8 mouse cellular contexts compared by ENCODE assay signal in genomic region chr1:52630248-52630936, GRCm38 (mm10). TPM values are rescaled to one million over a fixed set of nuclear protein-coding genes. Genes with fewer than 3 reads are reported as not detected.
DNase-seq lines count a peak whose midpoint lies in the region; ATAC-seq lines count a peak whose summit lies in the region.

Nemp2 (plus strand) TSS chr1:52630703.

- DNase-seq in adrenal gland, adult 8-10 months = peak; percentile 85
- peak; percentile 84 for DNase-seq in embryo, embryonic 11.5 days (ENCODE audit: low read depth, low spot score)
- peak; percentile 85 to 91 for DNase-seq in gastrocnemius, postnatal 36 days
- peak; percentile 92 to 93 for DNase-seq in left cerebral cortex, postnatal 25 days (ENCODE audit: low spot score in 2 of 2)
- peak; percentile 93 for DNase-seq in mesoderm, embryonic 11.5 days (ENCODE audit: low read depth, low spot score)
- peak; percentile 95 for DNase-seq in right cerebral cortex, postnatal 25 days
- DNase-seq in urinary bladder, postnatal 36 days (ENCODE audit: low spot score in 2 of 2) = peak; percentile 90 to 92

- no peaks in the 10 kb centered on the region for H3K27me3 ChIP-seq in intestine, embryonic 16.5 days (replicated peaks; ENCODE audit: control insufficient read depth, insufficient read depth, low read length)

- peak; percentile 95 for ATAC-seq in intestine, embryonic 16.5 days

- H3K9me3 ChIP-seq in intestine, embryonic 16.5 days (ENCODE audit: control insufficient read depth, low read length) = no peaks in the 10 kb centered on the region

- peak within 1 kb of the TSS; percentile 83 for H3K27ac ChIP-seq in intestine, embryonic 16.5 days (ENCODE audit: low read length)

- H3K9ac ChIP-seq in intestine, embryonic 16.5 days (ENCODE audit: low read depth, low read length) = peak within 1 kb of the TSS; percentile 85

- intact Hi-C loops in gastrocnemius, postnatal 36 days (cut with DNase I) = loop anchor here (2.0 to 10.0 kb wide), 3 partner anchors 130 to 486 kb away; partner anchors contain the start of gene Nab1
- intact Hi-C loops in left cerebral cortex, postnatal 25 days (cut with DNase I) = loop anchor here (1.0 to 10.0 kb wide), 4 partner anchors 131 to 483 kb away; no protein-coding TSS in a partner anchor

- peak within 1 kb of the TSS; percentile 97 for H3K4me3 ChIP-seq in intestine, embryonic 16.5 days (ENCODE audit: low read length)

- H3K36me3 ChIP-seq in intestine, embryonic 16.5 days (ENCODE audit: control insufficient read depth, insufficient read depth, low read length) = no peaks in the 10 kb centered on the region

- WGBS in intestine, embryonic 16.5 days = under 1% methylated on average over 44 of the region's 44 CpGs

- H3K4me1 ChIP-seq in intestine, embryonic 16.5 days (ENCODE audit: control insufficient read depth, insufficient read depth, low read length) = peaks cover 6% of the 10 kb centered on the region

- H3K4me2 ChIP-seq in intestine, embryonic 16.5 days (ENCODE audit: low read depth, low read length) = peak within 1 kb of the TSS; percentile 67

RNA-seq across cellular contexts. Expression of gene Nemp2, which starts in this region (rescaled TPM):
- 1 to 10 TPM; 3.2 to 5.9 (median 4.9) TPM for total RNA-seq in adrenal gland, adult 8-10 months (2022)
- under 1 TPM; 0.26 to 0.39 TPM for total RNA-seq in gastrocnemius, postnatal 36 days (2021)
- polyA plus RNA-seq in intestine, embryonic 16.5 days (2015; fragmentation: Nextera tagmentation; extraction: Ambion mirVana) = 4.9 and 5.7 TPM in 2 replicates
- total RNA-seq in left cerebral cortex, postnatal 25 days (2021) = 1 to 10 TPM; 4.2 to 4.5 TPM

Comparison
In these comparisons a context has a peak if more than half of its experiments do, and no peak if none do; other contexts are left out.
1. Peak in every context shown above with its lines: DNase-seq, ATAC-seq, H3K4me3 ChIP-seq and H3K27ac ChIP-seq.
2. Peak in DNase-seq in gastrocnemius, postnatal 36 days; RNA of the gene not detected or under 1 TPM.